Mouse (Mus musculus) hindbrain, embryonic 14.5 days (tissue): ENCODE results near the gene Spata13. TPM values are rescaled to one million over a fixed set of nuclear protein-coding genes. Genes with fewer than 3 reads are reported as not detected.

Experiments
- ATAC-seq: fragments of 200-750 bp; cut with Nextera tagmentation; 2 replicates; pipeline ENCODE4 v1.8.0; 2017; ENCODE audit warnings: moderate number of reproducible peaks, mild to moderate bottlenecking, moderate TSS enrichment, moderate library complexity; ENCODE audit not compliant: low FRiP score
- DNase-seq: peaks from one replicate; pipeline ENCODE4 v3.0.0-alpha.2; 2015; ENCODE audit warnings: low spot score
- H3K27ac ChIP-seq: fragments of 300-500 bp; sonication (generic); 2 replicates; pipeline ENCODE4 v1.5.1; 2014; ENCODE audit warnings: mild to moderate bottlenecking, moderate library complexity
- H3K27me3 ChIP-seq: fragments of 300-500 bp; sonication (generic); 2 replicates; pipeline ENCODE4 v1.6.1; 2014; ENCODE audit warnings: mild to moderate bottlenecking, low read length, mixed read lengths; ENCODE audit not compliant: control insufficient read depth, insufficient read depth
- H3K36me3 ChIP-seq: fragments of 300-500 bp; sonication (generic); replicated peaks from 2 replicates; pipeline ENCODE4 v1.6.1; 2014; ENCODE audit not compliant: control insufficient read depth, insufficient read depth
- H3K4me1 ChIP-seq: fragments of 300-500 bp; sonication (generic); replicated peaks from 2 replicates; pipeline ENCODE4 v1.6.1; 2014; ENCODE audit warnings: antibody characterized with exemption, low read length, mixed read lengths; ENCODE audit not compliant: control insufficient read depth, insufficient read depth
- H3K4me2 ChIP-seq: fragments of 300-500 bp; sonication (generic); replicated peaks from 2 replicates; pipeline ENCODE4 v1.6.1; 2014; ENCODE audit warnings: mild to moderate bottlenecking, moderate library complexity
- H3K4me3 ChIP-seq: fragments of 300-500 bp; sonication (generic); replicated peaks from 2 replicates; pipeline ENCODE4 v1.5.1; 2014; ENCODE audit warnings: mild to moderate bottlenecking, low read length
- H3K9ac ChIP-seq: fragments of 300-500 bp; sonication (generic); 2 replicates; pipeline ENCODE4 v1.6.1; 2014
- H3K9me3 ChIP-seq: fragments of 300-500 bp; sonication (generic); 2 replicates; pipeline ENCODE4 v1.6.1; 2016; ENCODE audit warnings: low read length; ENCODE audit not compliant: control insufficient read depth
- WGBS: fragments of 180-500 bp; shearing (Covaris S2); extraction: QIAGEN DNeasy Blood & Tissue Kit; methylation state at CpG from one replicate; pipeline ENCODE4 v1.1.7; 2014; 5-methylcytosine and 5-hydroxymethylcytosine counted together
- polyA plus RNA-seq: library from polyadenylated mRNA; unstranded; fragments of >200 nt; fragmentation: Nextera tagmentation; extraction: Ambion mirVana; gene quantifications from 2 replicates; pipeline ENCODE4 v1.2.1, GENCODE M21; 2014

The Spata13 gene
- polyA plus RNA-seq, 1 experiment from 2014 or later: 26.2 TPM

- peaks cover 5% of the 10 kb centered on the region; the same call in 1 of the 2 replicates for H3K4me1 ChIP-seq
- WGBS: 54% methylated on average over 8 of the region's 8 CpGs
- ATAC-seq (no peak), DNase-seq (no peak)
- H3K4me3 ChIP-seq: no peak overlapping the region
- no peak overlapping the region for H3K4me2 ChIP-seq
- H3K36me3 ChIP-seq: 0 out of 2 replicates have a peak, but pooled peaks cover 1% of the 10 kb centered on the region
- no peak overlapping the region for H3K27ac ChIP-seq
- no peaks in the 10 kb centered on the region for H3K9me3 ChIP-seq
- H3K9ac ChIP-seq: no peak overlapping the region
- no peaks in the 10 kb centered on the region for H3K27me3 ChIP-seq
Measured at GRCm38 (mm10) chr14:60783196-60783595, 149.4 kb downstream of the Spata13 start.

GRCm38 (mm10) chr14:60784427-60785315 lies 150.9 kb downstream of the Spata13 start, which contains the start of gene Mipep:
Gene Mipep (plus strand): TSS chr14:60784573.
- Histone ChIP-seq H3K27ac (peak within 1 kb of the TSS; percentile 46), H3K4me2 (peak within 1 kb of the TSS; percentile 84), H3K4me1 (peaks cover 5% of the 10 kb centered on the region; the same call in 1 of the 2 replicates), H3K36me3 (peaks cover 6% of the 10 kb centered on the region; the same call in 1 of the 2 replicates), H3K4me3 (peak within 1 kb of the TSS; percentile 66), H3K9ac (peak within 1 kb of the TSS; percentile 72), H3K27me3 (no peaks in the 10 kb centered on the region), H3K9me3 (no peaks in the 10 kb centered on the region)
- ATAC-seq (peak; percentile 94), DNase-seq (peak; percentile 91)
- WGBS: under 1% methylated on average over 61 of the region's 61 CpGs

GRCm38 (mm10) chr14:60790103-60790502 lies 156.3 kb downstream of the Spata13 start:
- no peaks in the 10 kb centered on the region for H3K9me3 ChIP-seq
- no peaks in the 10 kb centered on the region for H3K27me3 ChIP-seq
- H3K4me2 ChIP-seq: no peak overlapping the region
- H3K4me3 ChIP-seq: no peak overlapping the region
- H3K9ac ChIP-seq: no peak overlapping the region
- ATAC-seq (no peak), DNase-seq (peak; percentile 49)
- 38% methylated on average over 3 of the region's 3 CpGs for WGBS
- no peak overlapping the region for H3K27ac ChIP-seq
- peaks cover 35% of the 10 kb centered on the region for H3K36me3 ChIP-seq
- H3K4me1 ChIP-seq: peaks cover 3% of the 10 kb centered on the region; the same call in 1 of the 2 replicates

GRCm38 (mm10) chr14:60796600-60797322 lies 163.0 kb downstream of the Spata13 start:
- Histone ChIP-seq H3K4me3 (no peak overlapping the region), H3K4me2 (no peak overlapping the region), H3K27me3 (no peaks in the 10 kb centered on the region), H3K27ac (no peak overlapping the region), H3K9me3 (no peaks in the 10 kb centered on the region), H3K4me1 (no peaks in the 10 kb centered on the region), H3K36me3 (peaks cover 52% of the 10 kb centered on the region), H3K9ac (no peak overlapping the region)
- no peak for ATAC-seq
- WGBS: 94% methylated on average over 4 of the region's 4 CpGs
- no peak for DNase-seq

GRCm38 (mm10) chr14:60797596-60797995 lies 163.8 kb downstream of the Spata13 start:
- H3K4me1 ChIP-seq: no peaks in the 10 kb centered on the region
- WGBS: 96% methylated on average over 5 of the region's 5 CpGs
- H3K4me2 ChIP-seq: no peak overlapping the region
- H3K9ac ChIP-seq: no peak overlapping the region
- peaks cover 51% of the 10 kb centered on the region for H3K36me3 ChIP-seq
- no peaks in the 10 kb centered on the region for H3K9me3 ChIP-seq
- no peak overlapping the region for H3K4me3 ChIP-seq
- no peak overlapping the region for H3K27ac ChIP-seq
- DNase-seq: no peak
- no peak for ATAC-seq
- H3K27me3 ChIP-seq: no peaks in the 10 kb centered on the region

- no peaks in the 10 kb centered on the region for H3K9me3 ChIP-seq
- peaks cover 57% of the 10 kb centered on the region for H3K36me3 ChIP-seq
- no peaks in the 10 kb centered on the region for H3K27me3 ChIP-seq
- no peak overlapping the region for H3K27ac ChIP-seq
- no peaks in the 10 kb centered on the region for H3K4me1 ChIP-seq
- no peak for DNase-seq
- H3K4me2 ChIP-seq: no peak overlapping the region
- no peak overlapping the region for H3K9ac ChIP-seq
- no peak overlapping the region for H3K4me3 ChIP-seq
- no peak for ATAC-seq
- WGBS: 95% methylated on average over 4 of the region's 4 CpGs
Measured at GRCm38 (mm10) chr14:60798721-60799120, 164.9 kb downstream of the Spata13 start.

GRCm38 (mm10) chr14:60799762-60800728 lies 166.2 kb downstream of the Spata13 start:
- Histone ChIP-seq H3K9ac (no peak overlapping the region), H3K27ac (no peak overlapping the region), H3K9me3 (no peaks in the 10 kb centered on the region), H3K4me3 (no peak overlapping the region), H3K4me2 (no peak overlapping the region), H3K4me1 (no peaks in the 10 kb centered on the region), H3K36me3 (peaks cover 57% of the 10 kb centered on the region), H3K27me3 (no peaks in the 10 kb centered on the region)
- WGBS: 51% methylated on average over 9 of the region's 9 CpGs
- DNase-seq: peak; percentile 85
- ATAC-seq: no peak

GRCm38 (mm10) chr14:60802026-60802425 lies 168.2 kb downstream of the Spata13 start:
- ATAC-seq (no peak), DNase-seq (no peak)
- Histone ChIP-seq H3K27ac (no peak overlapping the region), H3K4me3 (no peak overlapping the region), H3K4me1 (no peaks in the 10 kb centered on the region), H3K9ac (no peak overlapping the region), H3K9me3 (no peaks in the 10 kb centered on the region), H3K27me3 (no peaks in the 10 kb centered on the region), H3K36me3 (peaks cover 44% of the 10 kb centered on the region), H3K4me2 (no peak overlapping the region)
- 95% methylated on average over 13 of the region's 13 CpGs for WGBS
